Mouse (Mus musculus) activated CD4-positive, CD25-positive, alpha-beta regulatory T cell, adult 4 months (primary cell): ENCODE data around the gene Mgat1. TPM values are rescaled to one million over a fixed set of nuclear protein-coding genes. Genes with fewer than 3 reads are reported as not detected.
A peak's percentile ranks its signal among the peaks of the same experiment; 100 is the strongest.
"Not testable (repeated sequence)": the region's sequence is repeated elsewhere in the genome, so short reads cannot be mapped to it uniquely, and the experiment has no call there.

Experiments
- ATAC-seq: one replicate; pipeline ENCODE4 v1.8.0; 2017
- polyA plus RNA-seq, 2 experiments: library from polyadenylated mRNA; unstranded; fragments of 100-300 nt; shearing (Covaris generic); gene quantifications; one replicate each; pipeline ENCODE4 v1.2.1; 2017

Gene Mgat1
- polyA plus RNA-seq: 10 to 100 TPM; 55.3 to 85.9 TPM

DNA sequence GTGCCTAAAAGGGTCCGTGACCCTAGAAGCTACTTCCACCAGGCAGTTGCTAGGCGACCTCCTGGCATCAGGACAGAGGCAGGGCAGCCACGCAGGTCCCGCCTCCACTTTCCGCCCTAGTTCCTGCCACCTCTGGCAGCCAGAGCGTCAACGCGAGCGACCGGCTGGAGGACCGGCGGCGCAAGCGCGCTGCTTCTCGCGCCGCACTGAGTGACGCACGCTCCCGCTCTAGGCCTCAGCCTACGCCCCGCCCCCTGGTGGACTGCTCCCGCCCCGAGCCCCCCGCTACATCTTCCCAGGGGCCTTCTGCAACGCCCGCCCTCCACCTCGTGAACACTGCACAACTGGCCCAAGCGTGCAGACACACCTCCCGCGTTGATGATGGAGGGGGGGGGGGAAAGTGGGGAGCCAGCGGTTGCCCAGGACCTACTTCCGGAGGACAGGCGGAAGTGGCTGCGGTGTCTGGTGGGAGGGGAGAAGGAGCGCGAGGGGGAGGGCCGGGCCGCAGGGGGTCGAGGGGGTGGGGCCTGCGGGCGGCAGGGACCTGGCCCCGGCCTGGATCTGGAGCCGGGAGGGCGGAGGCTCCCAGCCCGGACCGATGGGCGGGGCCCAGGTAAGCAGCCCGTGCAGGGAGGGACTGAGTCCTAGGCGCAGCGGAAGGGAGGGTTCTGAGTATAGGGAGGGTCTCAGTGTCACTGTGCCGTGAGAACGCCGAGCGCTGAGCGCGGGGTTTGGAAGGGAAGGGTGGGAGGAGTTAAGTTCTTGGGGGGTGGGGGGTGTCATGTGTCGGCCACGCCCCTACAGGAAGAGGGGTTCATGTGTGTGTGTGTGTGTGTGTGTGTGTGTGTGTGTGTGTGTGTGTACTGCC, at the start of gene Mgat1:
Gene Mgat1, plus strand, starts transcription at position 465 of the 868 bp plus-strand sequence.
- peak; percentile 67 for ATAC-seq

DNA sequence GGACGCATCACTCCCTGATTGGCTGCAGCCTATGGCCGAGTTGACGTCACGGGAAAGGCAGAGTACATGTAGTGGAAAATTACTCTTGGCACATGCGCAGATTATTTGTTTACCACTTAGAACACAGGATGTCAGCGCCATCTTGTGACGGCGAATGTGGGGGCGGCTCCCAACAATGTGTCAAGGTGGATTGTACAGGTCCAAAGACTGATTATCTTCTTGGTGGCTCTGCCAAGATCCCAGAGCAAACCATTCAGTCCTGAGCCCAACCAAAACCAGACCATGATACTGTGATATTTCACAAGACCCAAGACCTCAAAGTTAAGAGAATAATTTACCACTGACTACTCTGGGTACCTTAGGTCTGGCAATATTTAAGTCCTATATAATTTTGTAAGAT, 49.2 kb upstream of the Mgat1 start:
- ATAC-seq: not testable (repeated sequence)

DNA sequence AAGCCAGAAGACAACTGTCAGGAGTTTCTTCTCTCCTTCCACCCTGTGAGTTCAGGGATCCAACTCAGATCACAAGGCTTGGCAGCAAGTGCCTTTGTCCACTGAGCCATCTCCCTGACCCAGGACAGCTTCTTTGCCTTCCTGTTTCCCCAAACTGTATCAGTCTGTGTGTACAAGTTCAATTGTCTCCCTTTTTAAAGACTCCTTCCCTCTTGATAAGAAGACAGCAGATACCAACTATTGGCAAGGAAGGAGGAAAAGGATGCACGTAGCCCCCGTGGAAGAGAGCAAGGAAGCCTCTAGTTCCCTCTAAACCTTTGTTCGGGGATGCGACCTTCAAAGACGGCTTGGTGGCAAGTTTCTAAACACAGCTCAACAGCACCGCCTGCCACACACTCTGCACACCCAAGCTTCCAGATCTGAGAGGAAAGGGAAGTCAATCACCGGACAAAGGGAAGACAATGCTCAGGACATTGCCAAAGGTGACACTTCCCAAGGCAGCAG, 48.1 kb upstream of the Mgat1 start:
- no peak for ATAC-seq

GRCm38 (mm10) chr11:49200666-49201065, 43.3 kb upstream of the Mgat1 start:
- no peak for ATAC-seq

DNA sequence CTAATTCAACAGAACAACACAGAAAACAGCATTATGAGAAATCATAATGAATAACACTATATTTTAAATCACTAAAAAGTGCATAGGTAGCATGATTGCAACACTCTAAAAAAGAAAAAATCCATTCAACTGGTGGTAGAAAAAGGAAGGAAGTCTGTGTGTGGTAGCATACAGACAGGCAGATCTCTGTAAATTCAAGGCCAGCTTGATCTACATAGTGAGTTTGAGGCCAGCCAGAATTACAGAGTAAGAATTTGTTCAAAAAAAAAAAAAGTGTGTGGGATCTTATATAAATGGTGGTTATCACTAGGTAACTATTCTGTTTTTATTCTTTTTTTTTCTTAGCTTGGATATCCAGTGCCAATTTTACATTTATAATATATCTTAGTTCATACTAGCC, 42.8 kb upstream of the Mgat1 start:
- ATAC-seq: no peak

DNA sequence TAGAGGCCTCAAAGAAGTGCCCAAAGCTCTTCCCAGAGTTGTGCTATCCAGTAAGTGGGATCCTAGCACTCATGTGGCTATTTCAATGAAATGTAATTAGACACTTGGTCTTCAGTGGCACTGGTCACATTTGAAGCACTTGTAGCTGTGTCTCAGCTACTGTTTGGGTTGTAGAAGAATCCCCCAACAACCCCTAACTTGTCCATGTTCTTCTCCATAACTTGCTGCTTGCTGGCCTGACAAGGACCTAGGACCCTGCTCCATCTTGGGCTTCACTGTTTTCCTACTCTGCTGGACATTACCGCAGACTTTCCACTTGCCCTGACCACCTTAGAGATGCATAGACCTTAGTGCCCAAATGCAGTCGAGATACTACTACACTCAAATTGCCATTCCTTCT, 41.9 kb upstream of the Mgat1 start:
- ATAC-seq: no peak

- ATAC-seq: peak; percentile 20
Measured at GRCm38 (mm10) chr11:49202523-49203061, 41.4 kb upstream of the Mgat1 start.

DNA sequence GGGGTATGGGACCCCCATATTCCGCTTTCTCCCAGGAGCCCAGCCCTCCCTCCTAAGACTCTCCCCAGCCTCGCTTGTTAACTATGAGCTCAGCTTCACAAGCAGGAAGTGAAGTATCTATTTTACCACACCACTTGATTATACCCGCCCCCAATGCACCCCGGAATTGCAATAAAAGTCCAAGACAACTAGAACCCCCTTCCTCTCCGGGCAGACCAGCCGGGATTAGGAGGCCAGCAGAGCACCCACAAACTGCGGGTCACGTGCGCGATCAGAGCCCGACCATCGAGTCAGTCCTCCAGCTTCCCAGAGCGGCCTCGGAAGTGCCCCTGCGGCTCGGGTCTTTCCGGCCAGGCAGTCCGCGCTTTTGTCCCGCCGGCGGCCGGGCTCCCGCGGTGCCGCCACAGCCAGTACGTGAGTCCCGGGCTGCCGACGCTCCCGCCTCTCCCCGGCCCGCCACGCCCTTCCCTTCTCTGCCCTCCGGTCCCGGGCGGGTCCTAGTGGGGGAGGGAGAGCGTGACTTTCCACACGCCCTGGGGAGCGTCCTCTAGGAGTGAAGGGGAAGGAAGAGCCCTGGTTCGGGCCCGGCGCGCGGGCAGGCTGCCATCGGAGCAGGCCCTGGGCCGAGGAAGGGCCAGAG, 40.7 kb upstream of the Mgat1 start, which contains the start of gene Zfp62:
Gene Zfp62, plus strand, starts transcription at position 164 of the 640 bp plus-strand sequence.
- ATAC-seq: peak; percentile 70

DNA sequence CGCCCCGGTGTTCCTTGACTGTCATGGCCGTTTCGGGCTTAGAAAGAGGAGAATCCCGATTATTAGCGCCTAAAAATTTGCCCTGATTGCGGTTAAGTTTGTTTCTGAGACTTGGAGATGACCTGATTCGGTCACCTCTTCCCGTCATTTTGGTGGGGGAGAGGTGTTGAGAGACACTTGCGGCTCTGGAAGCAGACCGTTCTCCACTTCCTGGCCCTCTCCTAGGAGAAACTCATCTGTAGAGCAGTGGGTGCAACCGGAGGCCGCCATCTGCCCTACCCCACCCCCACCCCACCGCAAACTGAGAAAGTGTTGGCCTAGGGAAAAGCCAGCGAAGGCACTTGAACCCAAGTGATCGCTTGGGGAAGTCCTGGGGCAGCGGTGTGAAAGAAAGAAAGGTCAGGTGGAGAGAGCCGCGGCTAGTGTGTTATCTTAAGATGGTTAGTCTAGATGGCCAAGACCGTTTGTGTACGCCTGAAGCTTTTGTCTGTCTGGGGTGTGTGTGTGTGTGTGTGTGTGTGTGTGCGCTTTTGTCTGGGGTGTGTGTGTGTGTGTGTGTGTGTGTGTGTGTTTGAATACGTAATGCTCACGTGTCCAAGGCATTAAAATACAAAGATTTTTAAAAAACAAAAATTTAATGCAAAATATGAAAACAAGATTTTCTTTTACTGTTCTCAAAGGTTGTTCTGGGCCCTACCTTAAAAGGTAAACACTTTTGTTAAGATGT, 40.1 kb upstream of the Mgat1 start:
- ATAC-seq: peak; percentile 55

GRCm38 (mm10) chr11:49205080-49205590, 38.9 kb upstream of the Mgat1 start:
- no peak for ATAC-seq

- ATAC-seq: no peak
Measured at GRCm38 (mm10) chr11:49207495-49207894, 36.5 kb upstream of the Mgat1 start.

- ATAC-seq: no peak
Measured at GRCm38 (mm10) chr11:49212577-49212976, 31.4 kb upstream of the Mgat1 start.

DNA sequence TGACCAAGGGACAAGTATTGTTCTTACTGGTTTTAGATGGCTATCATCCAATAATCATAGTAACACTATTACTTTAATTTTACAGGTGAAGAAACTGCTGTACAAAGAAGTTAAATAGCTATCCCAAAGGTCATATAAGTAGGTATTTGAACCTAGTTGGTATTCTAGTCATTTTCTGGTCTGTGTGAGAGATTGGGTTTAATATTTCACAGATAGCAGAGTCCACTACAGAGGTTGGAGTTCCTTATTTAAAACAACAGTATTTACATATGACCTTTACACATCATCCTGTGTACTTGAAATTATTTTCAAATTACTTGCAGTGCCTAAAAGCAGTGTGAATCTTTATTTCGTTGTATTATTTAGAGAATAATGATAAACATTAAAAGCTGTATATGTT, 30.5 kb upstream of the Mgat1 start:
- no peak for ATAC-seq

DNA sequence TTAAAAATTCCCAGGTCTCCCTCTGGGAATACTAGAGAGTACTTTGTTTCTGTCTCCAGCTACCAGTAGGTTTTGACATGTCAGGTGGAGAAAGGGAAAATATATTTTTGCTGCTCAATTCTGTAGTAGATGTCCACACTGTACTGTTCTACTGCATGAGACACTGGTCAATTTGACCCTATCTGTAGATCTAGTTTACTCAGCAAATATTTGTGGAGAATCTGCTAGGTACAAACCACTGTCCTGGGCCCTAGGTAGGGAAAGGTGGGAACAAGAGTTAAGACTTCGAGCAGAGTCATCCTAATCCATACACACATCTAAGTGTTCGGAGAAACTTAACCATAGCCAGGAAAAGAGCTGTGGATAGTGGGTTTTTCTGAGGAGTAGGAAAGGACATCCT, 24.7 kb upstream of the Mgat1 start:
- no peak for ATAC-seq

DNA sequence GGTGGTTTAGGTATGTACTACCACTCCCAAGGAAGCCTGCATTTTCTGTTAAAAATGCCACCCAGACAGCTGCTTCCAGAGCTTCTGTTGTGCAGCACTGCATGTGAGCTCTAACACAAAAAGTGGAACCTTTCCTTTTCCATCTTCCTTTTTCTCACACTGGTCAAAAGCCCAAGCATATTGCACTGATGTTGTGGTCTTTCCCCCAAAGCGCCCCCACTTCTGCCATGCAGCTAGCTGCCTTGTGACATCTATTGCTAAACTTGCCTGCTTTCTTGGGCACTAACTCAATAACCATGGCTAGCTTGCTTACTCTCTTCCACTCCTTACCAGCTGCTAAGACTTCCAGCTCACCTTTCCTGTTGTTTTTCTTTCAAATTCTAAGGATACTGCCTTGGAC, 19.5 kb upstream of the Mgat1 start:
- no peak for ATAC-seq

GRCm38 (mm10) chr11:49232781-49233180, 11.2 kb upstream of the Mgat1 start:
- ATAC-seq: no peak

GRCm38 (mm10) chr11:49235459-49236207, 8.4 kb upstream of the Mgat1 start:
- no peak for ATAC-seq

- ATAC-seq: no peak
Measured at GRCm38 (mm10) chr11:49236891-49237290, 7.1 kb upstream of the Mgat1 start.

DNA sequence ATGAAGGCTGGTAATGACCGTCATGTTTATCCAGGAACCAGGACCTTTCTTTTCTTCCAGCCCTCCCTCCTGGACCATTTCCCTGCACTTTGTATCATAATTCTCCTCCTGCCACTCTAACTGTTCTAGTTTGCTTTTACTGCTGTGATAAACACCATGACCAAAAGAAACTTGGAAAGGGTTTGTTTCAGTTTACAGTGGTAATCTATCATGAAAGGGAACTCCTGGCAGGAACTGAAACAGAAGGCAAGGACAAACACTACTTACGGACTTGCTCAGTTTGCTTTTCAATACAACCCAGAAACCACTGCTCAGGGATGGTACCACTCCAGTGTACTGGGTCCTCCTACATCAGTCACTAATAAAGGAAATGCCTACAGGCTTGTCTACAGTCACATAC, 6.5 kb upstream of the Mgat1 start:
- no peak for ATAC-seq

DNA sequence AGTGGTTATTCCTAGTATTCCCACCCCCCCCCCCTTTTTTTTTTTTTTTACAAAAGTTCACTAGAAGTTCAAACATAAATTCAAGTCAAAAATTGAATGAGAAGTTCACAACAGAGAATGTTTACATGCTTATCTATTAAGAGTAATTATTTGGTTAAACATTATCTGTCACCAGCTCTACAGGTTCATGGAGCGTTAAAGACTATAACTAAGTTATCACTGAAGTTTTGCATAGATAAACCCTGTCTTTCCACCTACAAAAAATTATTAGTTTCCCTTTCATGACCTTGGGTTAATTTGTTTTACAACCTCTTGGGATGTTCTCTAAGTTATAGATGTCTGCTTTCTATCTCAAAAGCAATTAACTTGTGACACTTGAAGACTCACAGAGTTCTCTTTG, 3.7 kb upstream of the Mgat1 start:
- ATAC-seq: no peak

DNA sequence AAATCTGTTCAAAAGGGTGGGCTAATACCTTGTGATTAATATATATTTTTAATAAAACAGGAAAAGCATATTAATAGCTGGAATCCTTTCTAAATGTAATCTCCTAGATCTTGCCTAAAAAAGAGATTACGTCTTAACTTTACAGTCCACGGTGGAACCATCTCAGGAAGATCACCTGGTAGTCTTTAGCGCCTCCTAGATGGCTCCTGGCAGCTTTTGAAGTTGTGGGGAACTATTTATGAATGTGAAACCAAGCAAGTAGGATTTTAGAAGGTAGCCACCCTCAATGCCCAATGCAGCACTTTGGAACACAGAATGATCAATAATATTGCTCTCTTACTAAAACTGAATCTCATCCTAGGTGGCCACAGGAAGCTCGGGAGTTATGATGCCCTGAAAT, 3.1 kb upstream of the Mgat1 start:
- no peak for ATAC-seq

- ATAC-seq: no peak
Measured at GRCm38 (mm10) chr11:49241471-49241870, 2.5 kb upstream of the Mgat1 start.
